ENCODE assay signal across 8 mouse cellular contexts in genomic region chr11:79961346-79962124, GRCm38 (mm10). TPM values are rescaled to one million over a fixed set of nuclear protein-coding genes. Genes with fewer than 3 reads are reported as not detected.
DNase-seq lines count a peak whose midpoint lies in the region; ATAC-seq and TF ChIP-seq lines count a peak whose summit lies in the region.

No protein-coding gene starts in this region.

- DNase-seq in cerebellum, adult 9-11 months = no peak
- DNase-seq in 3T3-L1 (ENCODE audit: low read depth, low spot score) = peak; percentile 40
- no peak for DNase-seq in urinary bladder, adult 18-20 months (ENCODE audit: low spot score in 2 of 2)
- no peak for DNase-seq in urinary bladder, adult 2 months (ENCODE audit: low spot score)

- H3K36me3 ChIP-seq in kidney, embryonic 14.5 days (ENCODE audit: control insufficient read depth, insufficient read depth, low read length) = peaks cover 26% of the 10 kb centered on the region
- peaks cover 33% of the 10 kb centered on the region for H3K36me3 ChIP-seq in midbrain, embryonic 12.5 days

- ATAC-seq in cerebellum, adult (ENCODE audit: insufficient number of reproducible peaks, low FRiP score, low TSS enrichment) = peak; percentile 29; the same call in 1 of the 2 replicates
- ATAC-seq in kidney, embryonic 14.5 days (ENCODE audit: low FRiP score, low TSS enrichment) = peak; percentile 34; the same call in 1 of the 2 replicates
- 0 out of 2 replicates have a peak, but pooled peaks have one; percentile 16 for ATAC-seq in midbrain, embryonic 12.5 days (ENCODE audit: low FRiP score, low read depth)

- WGBS in kidney, embryonic 14.5 days = 5% methylated on average over 27 of the region's 27 CpGs
- WGBS in midbrain, embryonic 12.5 days = 7% methylated on average over 27 of the region's 27 CpGs

- TF ChIP-seq CTCF in embryonic fibroblast, embryonic 13.5 days (IDR thresholded peaks at IDR 0.05; ENCODE audit: borderline replicate concordance, insufficient read depth, low read length) = no peak

- 0 out of 2 replicates have a peak overlapping the region, but pooled peaks have one; percentile 39 for H3K27ac ChIP-seq in embryonic fibroblast, embryonic 13.5 days (ENCODE audit: insufficient read depth, low read length)
- H3K27ac ChIP-seq in kidney, embryonic 14.5 days (ENCODE audit: low read depth, low read length) = peak overlapping the region; percentile 59
- peak overlapping the region; percentile 58 for H3K27ac ChIP-seq in midbrain, embryonic 12.5 days (replicated peaks)

- H3K9ac ChIP-seq in kidney, embryonic 14.5 days (ENCODE audit: low read depth, low read length) = peak overlapping the region; percentile 66
- H3K9ac ChIP-seq in midbrain, embryonic 12.5 days (replicated peaks) = peak overlapping the region; percentile 62

- H3K4me2 ChIP-seq in kidney, embryonic 14.5 days (replicated peaks; ENCODE audit: low read depth, low read length) = peak overlapping the region; percentile 52
- peak overlapping the region; percentile 79 for H3K4me2 ChIP-seq in midbrain, embryonic 12.5 days (replicated peaks)

- H3K4me1 ChIP-seq in embryonic fibroblast, embryonic 13.5 days (ENCODE audit: control insufficient read depth, insufficient read depth, low read length) = peaks cover 2% of the 10 kb centered on the region
- 0 out of 2 replicates have a peak, but pooled peaks cover 5% of the 10 kb centered on the region for H3K4me1 ChIP-seq in kidney, embryonic 14.5 days (ENCODE audit: control insufficient read depth, insufficient read depth, low read length)
- peaks cover 9% of the 10 kb centered on the region for H3K4me1 ChIP-seq in midbrain, embryonic 12.5 days

- TF ChIP-seq POLR2A in embryonic fibroblast, embryonic 13.5 days (IDR thresholded peaks at IDR 0.05; ENCODE audit: low read depth, low read length) = no peak

- H3K9me3 ChIP-seq in kidney, embryonic 14.5 days (ENCODE audit: control insufficient read depth, low read length) = no peaks in the 10 kb centered on the region
- no peaks in the 10 kb centered on the region for H3K9me3 ChIP-seq in midbrain, embryonic 12.5 days

- H3K4me3 ChIP-seq in embryonic fibroblast, embryonic 13.5 days (ENCODE audit: insufficient read depth, low read length) = peak overlapping the region; percentile 91
- H3K4me3 ChIP-seq in kidney, embryonic 14.5 days (ENCODE audit: low read length) = peak overlapping the region; percentile 65
- peak overlapping the region; percentile 72 for H3K4me3 ChIP-seq in midbrain, embryonic 12.5 days

- no peaks in the 10 kb centered on the region for H3K27me3 ChIP-seq in kidney, embryonic 14.5 days (ENCODE audit: control insufficient read depth, insufficient read depth, low read length)
- H3K27me3 ChIP-seq in midbrain, embryonic 12.5 days = peaks cover 3% of the 10 kb centered on the region; the same call in 1 of the 2 replicates

RNA-seq across cellular contexts. Expression of gene Utp6, which starts 0.7 kb away (rescaled TPM):
- 34.9 and 38.4 TPM in 2 replicates for polyA plus RNA-seq in embryonic fibroblast, embryonic 13.5 days (2011; ENCODE audit: insufficient read length, low read depth, missing spikeins)
- 45.7 and 68.6 TPM in 2 replicates for polyA plus RNA-seq in kidney, embryonic 14.5 days (2014; fragmentation: Nextera tagmentation; extraction: Ambion mirVana)
- polyA plus RNA-seq in midbrain, embryonic 12.5 days (2016; fragmentation: Nextera tagmentation; extraction: Ambion mirVana) = 60.2 and 66.8 TPM in 2 replicates
- polyA plus RNA-seq in urinary bladder, adult 2 months (2012; rRNA removed) = 21.3 and 28.1 TPM in 2 replicates

RNA-seq across cellular contexts. Expression of gene Suz12, which starts 31.4 kb away (rescaled TPM):
- polyA plus RNA-seq in embryonic fibroblast, embryonic 13.5 days (2011; ENCODE audit: insufficient read length, low read depth, missing spikeins) = 50.9 and 63.6 TPM in 2 replicates
- 32.4 and 36.5 TPM in 2 replicates for polyA plus RNA-seq in kidney, embryonic 14.5 days (2014; fragmentation: Nextera tagmentation; extraction: Ambion mirVana)
- 33.0 and 34.3 TPM in 2 replicates for polyA plus RNA-seq in midbrain, embryonic 12.5 days (2016; fragmentation: Nextera tagmentation; extraction: Ambion mirVana)
- 18.9 and 19.6 TPM in 2 replicates for polyA plus RNA-seq in urinary bladder, adult 2 months (2012; rRNA removed)
